31 mouse cellular contexts compared by ENCODE assay signal in genomic region chr3:18295921-18296320, GRCm38 (mm10).
"Had no signal": no experiment of that assay in that cellular context is flagged by ENCODE, and none has a peak within 500 bp of the region (broad histone marks: within the 10 kb centered on the region; RNA-seq: fewer than 3 reads in every experiment).

No protein-coding gene starts in this region.

- H3K4me1 ChIP-seq: limb, embryonic 10.5 days; limb, embryonic 12.5 days; limb, embryonic 13.5 days; limb, embryonic 15.5 days; liver, embryonic 12.5 days; liver, embryonic 13.5 days; liver, embryonic 15.5 days; lung, embryonic 15.5 days; megakaryocyte, embryonic 14.5 days; midbrain, embryonic 10.5 days; midbrain, embryonic 12.5 days; midbrain, embryonic 13.5 days; midbrain, embryonic 15.5 days; neural tube, embryonic 12.5 days had no signal

- H3K27ac ChIP-seq: limb, embryonic 10.5 days; limb, embryonic 12.5 days; limb, embryonic 13.5 days; limb, embryonic 15.5 days; liver, embryonic 12.5 days; liver, embryonic 13.5 days; liver, embryonic 14.5 days; liver, embryonic 15.5 days; lung, embryonic 15.5 days; macrophage; midbrain, embryonic 10.5 days; midbrain, embryonic 12.5 days; midbrain, embryonic 13.5 days; midbrain, embryonic 15.5 days; neural tube, embryonic 12.5 days had no signal

- H3K4me3 ChIP-seq: limb, embryonic 10.5 days; limb, embryonic 12.5 days; limb, embryonic 13.5 days; limb, embryonic 15.5 days; liver, embryonic 12.5 days; liver, embryonic 13.5 days; liver, embryonic 15.5 days; lung, embryonic 15.5 days; megakaryocyte, embryonic 14.5 days; midbrain, embryonic 10.5 days; midbrain, embryonic 12.5 days; midbrain, embryonic 13.5 days; midbrain, embryonic 15.5 days; myocyte; neural tube, embryonic 12.5 days had no signal

- DNase-seq: left cerebral cortex, postnatal 4 days; liver; liver, embryonic 13.5 days; lung, adult 18-20 months; lung, adult 2 months; lung, embryonic 14.5 days; lung, postnatal 10 days; lung, postnatal 14 days; lung, postnatal 36 days; lung, postnatal 4 days; midbrain, embryonic 14.5 days had no signal

- H3K9ac ChIP-seq: limb, embryonic 12.5 days; limb, embryonic 13.5 days; limb, embryonic 15.5 days; liver, embryonic 12.5 days; liver, embryonic 13.5 days; liver, embryonic 14.5 days; liver, embryonic 15.5 days; lung, embryonic 14.5 days; lung, embryonic 15.5 days; midbrain, embryonic 12.5 days; midbrain, embryonic 13.5 days; midbrain, embryonic 15.5 days; neural tube, embryonic 12.5 days had no signal

- H3K27me3 ChIP-seq: limb, embryonic 12.5 days; limb, embryonic 13.5 days; limb, embryonic 15.5 days; liver, embryonic 12.5 days; liver, embryonic 13.5 days; liver, embryonic 15.5 days; lung, embryonic 15.5 days; megakaryocyte, embryonic 14.5 days; midbrain, embryonic 12.5 days; midbrain, embryonic 13.5 days; midbrain, embryonic 15.5 days; neural tube, embryonic 12.5 days had no signal

- H3K36me3 ChIP-seq: limb, embryonic 10.5 days; limb, embryonic 12.5 days; limb, embryonic 13.5 days; limb, embryonic 15.5 days; liver, embryonic 12.5 days; liver, embryonic 13.5 days; liver, embryonic 15.5 days; lung, embryonic 15.5 days; midbrain, embryonic 10.5 days; midbrain, embryonic 12.5 days; midbrain, embryonic 13.5 days; midbrain, embryonic 15.5 days; neural tube, embryonic 12.5 days had no signal

- H3K4me2 ChIP-seq: limb, embryonic 12.5 days; limb, embryonic 13.5 days; limb, embryonic 15.5 days; liver, embryonic 11.5 days; liver, embryonic 12.5 days; liver, embryonic 13.5 days; liver, embryonic 15.5 days; lung, embryonic 14.5 days; lung, embryonic 15.5 days; midbrain, embryonic 11.5 days; midbrain, embryonic 12.5 days; midbrain, embryonic 13.5 days; midbrain, embryonic 15.5 days; neural tube, embryonic 12.5 days had no signal

- H3K9me3 ChIP-seq: limb, embryonic 10.5 days; limb, embryonic 12.5 days; limb, embryonic 13.5 days; limb, embryonic 15.5 days; liver, embryonic 12.5 days; liver, embryonic 13.5 days; liver, embryonic 15.5 days; lung, embryonic 15.5 days; megakaryocyte, embryonic 14.5 days; midbrain, embryonic 10.5 days; midbrain, embryonic 12.5 days; midbrain, embryonic 13.5 days; midbrain, embryonic 15.5 days; neural tube, embryonic 12.5 days had no signal

- ATAC-seq: liver, embryonic 12.5 days; lung, postnatal 0 days; midbrain, embryonic 13.5 days; midbrain, embryonic 15.5 days; midbrain, embryonic 16.5 days had no signal
